Mouse (Mus musculus): ENCODE results near the gene Gm20708. TPM values are rescaled to one million over a fixed set of nuclear protein-coding genes. Genes with fewer than 3 reads are reported as not detected.

The Gm20708 gene
- polyA plus RNA-seq, 1 experiment from 2014 or later = not detected

DNA sequence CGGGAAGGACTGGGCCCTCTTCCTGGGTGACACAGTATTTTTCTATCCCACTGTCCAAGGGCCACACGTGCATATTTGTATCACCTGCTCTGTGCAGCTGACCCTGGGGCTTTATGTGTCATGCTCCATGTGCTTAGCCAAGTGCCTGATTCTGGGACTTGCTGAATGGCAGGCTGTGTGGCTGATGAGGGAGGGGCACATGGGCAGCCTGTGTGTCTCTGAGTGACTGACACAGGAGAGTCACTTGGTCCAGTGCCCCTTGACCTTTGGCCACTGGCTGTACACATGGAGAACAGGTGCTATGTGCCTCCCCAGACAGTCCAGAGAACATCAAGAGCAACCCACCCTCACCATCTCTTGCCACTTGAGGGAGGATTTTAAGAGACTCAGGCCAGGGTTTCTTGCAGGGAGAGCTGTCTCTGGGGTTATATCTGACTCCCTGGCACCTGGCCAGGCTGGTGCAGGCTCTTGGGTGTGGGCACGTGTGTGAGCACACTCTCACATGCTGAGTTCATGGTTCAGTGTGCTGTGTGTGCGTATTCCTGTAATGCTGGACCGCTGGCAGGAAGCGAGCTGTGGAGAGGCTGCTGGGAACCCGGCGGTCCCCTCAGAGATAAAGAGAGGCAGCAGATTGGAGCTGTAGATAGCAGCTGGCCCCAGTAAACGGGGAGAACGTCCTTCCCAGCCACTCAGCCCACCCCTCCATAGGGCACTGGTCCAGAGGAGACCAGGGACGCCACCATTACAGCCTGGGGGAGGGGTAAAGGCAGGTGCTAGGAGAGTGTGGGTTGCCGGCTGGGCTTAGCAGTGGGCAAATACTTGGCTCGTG, 68.7 kb downstream of the Gm20708 start:
- Histone ChIP-seq H3K4me3 (no peak overlapping the region), H3K36me3 (no peaks in the 10 kb centered on the region), H3K27ac (no peak overlapping the region), H3K9me3 (no peaks in the 10 kb centered on the region), H3K4me1 (peaks cover 28% of the 10 kb centered on the region), H3K27me3 (replicated peaks) (no peaks in the 10 kb centered on the region), H3K4me2 (replicated peaks) (peak overlapping the region; percentile 41), H3K9ac (peak overlapping the region; percentile 33; the same call in 1 of the 2 replicates)
- peak; percentile 38 for ATAC-seq (ENCODE audit: low FRiP score, low read depth)
- WGBS = 28% methylated on average over 13 of the region's 13 CpGs

DNA sequence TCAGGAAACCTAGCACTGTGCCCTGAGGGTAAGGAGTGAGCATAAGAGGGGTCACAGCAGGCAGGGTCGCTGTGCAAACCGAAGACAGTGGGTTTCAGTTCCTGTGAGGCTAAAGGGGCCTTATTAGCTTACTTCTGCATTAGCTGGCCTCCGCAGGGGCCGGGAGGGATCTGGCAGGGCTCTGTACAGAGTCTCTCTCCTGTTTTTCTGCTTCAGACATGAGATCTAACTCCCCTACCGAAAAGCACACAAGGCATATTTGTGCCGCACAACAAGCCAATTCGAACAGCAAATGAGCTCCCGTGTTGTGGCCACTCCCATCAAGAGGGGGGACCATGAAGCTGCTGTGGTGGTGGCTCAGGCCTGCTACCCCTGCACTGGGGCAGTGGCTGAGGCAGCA, 69.4 kb downstream of the Gm20708 start:
- no peaks in the 10 kb centered on the region for H3K9me3 ChIP-seq
- no peaks in the 10 kb centered on the region for H3K27me3 ChIP-seq (replicated peaks)
- peak overlapping the region; percentile 33; the same call in 1 of the 2 replicates for H3K9ac ChIP-seq
- ATAC-seq (ENCODE audit: low FRiP score, low read depth) = no peak
- H3K27ac ChIP-seq = no peak overlapping the region
- no peak overlapping the region for H3K4me3 ChIP-seq
- H3K36me3 ChIP-seq = no peaks in the 10 kb centered on the region
- H3K4me1 ChIP-seq = peaks cover 24% of the 10 kb centered on the region
- 31% methylated on average over 8 of the region's 8 CpGs for WGBS
- H3K4me2 ChIP-seq (replicated peaks) = peak overlapping the region; percentile 41

DNA sequence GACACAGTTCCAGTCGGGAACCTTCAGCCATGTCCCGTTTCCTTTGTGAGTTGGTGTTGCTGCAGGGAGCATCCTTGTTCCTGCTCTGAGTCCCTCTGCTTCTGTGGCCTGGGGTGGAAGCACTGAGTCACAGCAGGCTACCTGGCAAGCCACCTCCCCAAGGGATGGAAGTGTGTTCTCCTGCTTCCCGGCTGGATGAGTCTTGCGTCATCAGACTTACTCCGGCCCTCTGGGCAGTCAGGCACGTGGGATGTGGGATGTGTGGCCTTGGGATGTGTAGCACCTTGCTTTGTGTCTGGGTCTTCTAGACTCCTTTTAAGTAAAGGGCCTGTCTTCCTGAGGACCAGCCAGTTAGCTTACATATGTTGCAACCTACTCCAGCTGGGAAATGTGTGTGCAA, 70.2 kb downstream of the Gm20708 start:
- H3K9me3 ChIP-seq = no peaks in the 10 kb centered on the region
- no peak overlapping the region for H3K4me2 ChIP-seq (replicated peaks)
- no peak overlapping the region for H3K4me3 ChIP-seq
- H3K36me3 ChIP-seq = no peaks in the 10 kb centered on the region
- WGBS = 79% methylated on average over 6 of the region's 6 CpGs
- no peaks in the 10 kb centered on the region for H3K27me3 ChIP-seq (replicated peaks)
- peaks cover 24% of the 10 kb centered on the region for H3K4me1 ChIP-seq
- H3K9ac ChIP-seq = no peak overlapping the region
- no peak overlapping the region for H3K27ac ChIP-seq
- ATAC-seq (ENCODE audit: low FRiP score, low read depth) = no peak

DNA sequence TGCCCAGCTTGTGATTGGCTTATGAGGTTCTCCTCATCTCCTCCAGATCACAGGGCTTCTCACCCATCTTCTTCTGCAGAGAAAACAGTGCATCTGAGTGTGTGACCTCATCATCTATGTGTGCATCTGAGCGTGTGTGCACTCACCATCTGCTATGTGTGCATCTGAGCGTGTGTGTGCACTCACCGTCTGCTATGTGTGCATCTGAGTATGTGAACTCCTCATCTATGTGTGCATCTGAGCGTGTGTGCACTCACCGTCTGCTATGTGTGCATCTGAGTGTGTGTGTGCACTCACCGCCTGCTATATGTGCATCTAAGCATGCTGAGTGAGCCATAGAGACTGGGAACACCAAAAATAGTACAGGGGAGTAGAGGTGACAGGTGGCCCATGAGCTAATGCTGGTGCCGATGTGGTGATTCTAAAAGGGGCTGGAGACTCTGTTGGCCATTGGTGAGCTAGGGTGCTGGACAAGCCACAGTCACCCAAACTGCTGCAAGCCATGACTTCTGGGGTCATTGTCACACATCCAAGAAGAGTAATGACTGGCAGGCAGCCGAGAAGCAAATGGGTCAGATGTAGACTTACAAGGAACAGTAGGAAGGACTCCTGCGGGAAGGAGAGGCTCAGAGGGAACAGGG, 71.0 kb downstream of the Gm20708 start:
- no peaks in the 10 kb centered on the region for H3K27me3 ChIP-seq (replicated peaks)
- ATAC-seq (ENCODE audit: low FRiP score, low read depth) = no peak
- H3K27ac ChIP-seq = no peak overlapping the region
- 87% methylated on average over 9 of the region's 9 CpGs for WGBS
- peaks cover 24% of the 10 kb centered on the region for H3K4me1 ChIP-seq
- H3K4me3 ChIP-seq = no peak overlapping the region
- H3K36me3 ChIP-seq = no peaks in the 10 kb centered on the region
- no peak overlapping the region for H3K9ac ChIP-seq
- H3K4me2 ChIP-seq (replicated peaks) = no peak overlapping the region
- no peaks in the 10 kb centered on the region for H3K9me3 ChIP-seq

DNA sequence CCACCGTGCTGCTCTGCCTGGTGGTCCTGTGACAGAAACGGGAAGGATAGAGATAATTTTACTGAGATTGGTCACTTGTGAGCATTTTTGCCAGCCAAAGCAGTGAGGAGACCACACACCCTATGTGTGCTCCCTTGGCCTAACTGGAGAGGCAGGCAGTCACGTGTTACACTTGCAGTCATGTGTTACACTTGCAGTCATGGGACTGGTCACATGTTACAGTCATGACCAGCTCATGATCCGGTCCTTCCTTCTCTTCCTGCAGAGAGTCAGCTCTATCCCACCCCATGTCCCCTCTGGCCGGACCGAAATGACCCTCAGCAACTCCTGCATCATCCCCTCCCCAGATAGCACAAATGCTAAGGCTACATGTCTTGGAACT, 71.5 kb downstream of the Gm20708 start:
- Histone ChIP-seq H3K27me3 (replicated peaks) (no peaks in the 10 kb centered on the region), H3K27ac (no peak overlapping the region), H3K9ac (no peak overlapping the region), H3K9me3 (no peaks in the 10 kb centered on the region), H3K4me2 (replicated peaks) (no peak overlapping the region), H3K4me1 (peaks cover 22% of the 10 kb centered on the region), H3K4me3 (no peak overlapping the region), H3K36me3 (no peaks in the 10 kb centered on the region)
- no peak for ATAC-seq (ENCODE audit: low FRiP score, low read depth)
- WGBS = 86% methylated on average over 6 of the region's 6 CpGs

DNA sequence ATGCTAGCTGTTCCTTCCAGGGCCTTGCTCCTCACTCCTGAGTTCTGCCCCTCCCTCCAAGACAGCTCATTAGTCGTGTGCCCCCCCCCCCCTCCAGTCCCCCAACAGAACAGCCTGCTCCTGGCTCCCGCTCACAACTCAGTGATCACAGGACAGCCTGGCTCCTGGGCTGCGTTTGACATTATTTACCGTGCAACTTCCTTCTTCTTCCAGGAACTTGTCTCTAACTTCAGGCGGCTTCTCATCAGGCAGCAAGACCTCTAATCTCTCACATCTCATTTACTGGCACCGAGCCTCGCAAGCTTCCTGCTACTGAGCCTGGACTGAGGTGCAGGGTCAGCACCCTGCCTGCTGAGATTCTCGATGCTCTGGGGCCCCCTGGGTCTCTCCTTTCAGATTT, 72.3 kb downstream of the Gm20708 start:
- Histone ChIP-seq H3K4me2 (replicated peaks) (no peak overlapping the region), H3K27me3 (replicated peaks) (no peaks in the 10 kb centered on the region), H3K4me3 (no peak overlapping the region), H3K4me1 (peaks cover 22% of the 10 kb centered on the region), H3K9me3 (no peaks in the 10 kb centered on the region), H3K36me3 (no peaks in the 10 kb centered on the region), H3K9ac (no peak overlapping the region), H3K27ac (no peak overlapping the region)
- WGBS = 35% methylated on average over 8 of the region's 8 CpGs
- no peak for ATAC-seq (ENCODE audit: low FRiP score, low read depth)

DNA sequence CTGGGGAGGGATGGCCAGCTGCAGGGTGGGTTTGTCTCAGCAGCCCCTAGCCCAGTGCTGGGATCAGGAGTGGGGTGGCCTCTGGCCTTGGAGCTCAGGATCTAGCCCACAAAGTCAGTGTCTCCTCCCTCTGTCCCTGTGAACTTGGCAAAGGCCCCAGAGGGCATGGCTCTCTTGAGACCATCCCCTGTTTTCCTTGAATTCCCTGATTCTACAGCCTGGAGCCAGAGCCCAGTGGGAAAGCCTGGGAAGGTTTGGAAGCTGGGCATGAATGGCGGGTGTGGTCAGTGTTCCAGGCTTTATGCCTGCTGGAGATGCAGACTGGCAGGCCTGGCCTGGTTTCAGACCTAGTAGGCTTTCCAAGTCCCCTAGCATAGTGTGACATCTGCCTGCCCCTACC, 72.7 kb downstream of the Gm20708 start:
- WGBS = 85% methylated on average over 1 of the region's 1 CpGs
- H3K4me3 ChIP-seq = no peak overlapping the region
- no peaks in the 10 kb centered on the region for H3K27me3 ChIP-seq (replicated peaks)
- H3K9ac ChIP-seq = no peak overlapping the region
- H3K36me3 ChIP-seq = no peaks in the 10 kb centered on the region
- H3K27ac ChIP-seq = no peak overlapping the region
- no peak for ATAC-seq (ENCODE audit: low FRiP score, low read depth)
- no peak overlapping the region for H3K4me2 ChIP-seq (replicated peaks)
- no peaks in the 10 kb centered on the region for H3K9me3 ChIP-seq
- H3K4me1 ChIP-seq = peaks cover 22% of the 10 kb centered on the region

DNA sequence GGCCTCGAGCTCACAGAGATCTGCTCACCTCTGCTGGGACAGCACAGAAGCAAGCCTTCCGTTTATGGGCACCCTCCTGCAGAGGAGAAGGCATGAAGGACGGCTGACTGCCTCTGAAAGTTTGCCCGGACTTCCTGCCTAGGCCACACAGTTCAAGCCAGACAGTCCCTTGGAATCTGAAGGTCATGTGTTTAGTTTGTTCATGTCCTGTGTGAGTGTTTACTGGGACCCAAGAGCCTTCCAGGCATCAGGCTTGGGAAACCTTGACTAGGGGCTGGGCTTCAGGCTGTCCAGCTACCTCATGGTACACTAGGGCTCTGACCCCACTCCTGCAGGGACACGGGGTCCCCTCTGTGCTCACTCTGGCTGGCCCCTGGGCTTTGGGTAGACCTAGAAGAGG, 76.5 kb downstream of the Gm20708 start:
- Histone ChIP-seq H3K27me3 (replicated peaks) (peaks cover 14% of the 10 kb centered on the region), H3K9me3 (no peaks in the 10 kb centered on the region), H3K27ac (no peak overlapping the region), H3K4me2 (replicated peaks) (no peak overlapping the region), H3K4me1 (peaks cover 39% of the 10 kb centered on the region), H3K9ac (no peak overlapping the region), H3K36me3 (no peaks in the 10 kb centered on the region), H3K4me3 (no peak overlapping the region)
- no peak for ATAC-seq (ENCODE audit: low FRiP score, low read depth)
- WGBS = 47% methylated on average over 5 of the region's 5 CpGs

DNA sequence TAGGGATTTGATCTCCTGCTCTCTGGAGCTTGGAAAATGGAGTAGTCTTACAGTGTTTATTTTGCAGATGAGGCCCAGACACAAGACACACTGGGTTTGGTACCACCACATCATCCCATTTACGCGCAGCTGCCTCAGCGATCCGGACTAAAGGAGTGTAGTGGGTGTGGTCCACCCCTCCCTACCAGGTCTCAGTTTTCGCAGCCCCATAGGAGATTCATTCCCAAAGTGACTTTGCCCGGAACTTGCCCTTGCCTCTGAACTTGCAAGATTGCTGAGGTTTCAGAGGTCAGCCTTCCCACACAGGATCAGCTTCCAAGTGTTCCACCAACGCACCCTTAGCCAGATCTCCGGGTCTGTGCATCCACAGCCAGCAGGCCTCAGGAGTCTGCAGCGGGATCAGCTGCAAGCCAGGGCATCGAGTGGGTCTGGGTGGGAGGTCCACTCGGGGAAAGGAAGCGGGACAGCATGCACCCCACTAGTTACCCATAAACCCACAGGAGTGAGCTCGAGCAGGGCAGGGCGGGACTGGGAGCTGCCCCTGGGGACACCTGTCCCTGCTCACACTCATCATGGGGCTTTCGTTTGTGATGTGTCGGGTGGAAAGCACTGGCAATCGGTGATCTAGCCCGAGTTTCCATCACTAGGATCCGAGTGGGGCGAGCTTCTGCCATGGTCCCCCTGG, 78.8 kb downstream of the Gm20708 start:
- Histone ChIP-seq H3K27me3 (replicated peaks) (peaks cover 31% of the 10 kb centered on the region), H3K27ac (no peak overlapping the region), H3K9ac (peak overlapping the region; percentile 42; the same call in 1 of the 2 replicates), H3K36me3 (no peaks in the 10 kb centered on the region), H3K4me1 (peaks cover 37% of the 10 kb centered on the region), H3K4me3 (no peak overlapping the region), H3K9me3 (no peaks in the 10 kb centered on the region), H3K4me2 (replicated peaks) (peak overlapping the region; percentile 59)
- WGBS = 9% methylated on average over 20 of the region's 20 CpGs
- no peak for ATAC-seq (ENCODE audit: low FRiP score, low read depth)

DNA sequence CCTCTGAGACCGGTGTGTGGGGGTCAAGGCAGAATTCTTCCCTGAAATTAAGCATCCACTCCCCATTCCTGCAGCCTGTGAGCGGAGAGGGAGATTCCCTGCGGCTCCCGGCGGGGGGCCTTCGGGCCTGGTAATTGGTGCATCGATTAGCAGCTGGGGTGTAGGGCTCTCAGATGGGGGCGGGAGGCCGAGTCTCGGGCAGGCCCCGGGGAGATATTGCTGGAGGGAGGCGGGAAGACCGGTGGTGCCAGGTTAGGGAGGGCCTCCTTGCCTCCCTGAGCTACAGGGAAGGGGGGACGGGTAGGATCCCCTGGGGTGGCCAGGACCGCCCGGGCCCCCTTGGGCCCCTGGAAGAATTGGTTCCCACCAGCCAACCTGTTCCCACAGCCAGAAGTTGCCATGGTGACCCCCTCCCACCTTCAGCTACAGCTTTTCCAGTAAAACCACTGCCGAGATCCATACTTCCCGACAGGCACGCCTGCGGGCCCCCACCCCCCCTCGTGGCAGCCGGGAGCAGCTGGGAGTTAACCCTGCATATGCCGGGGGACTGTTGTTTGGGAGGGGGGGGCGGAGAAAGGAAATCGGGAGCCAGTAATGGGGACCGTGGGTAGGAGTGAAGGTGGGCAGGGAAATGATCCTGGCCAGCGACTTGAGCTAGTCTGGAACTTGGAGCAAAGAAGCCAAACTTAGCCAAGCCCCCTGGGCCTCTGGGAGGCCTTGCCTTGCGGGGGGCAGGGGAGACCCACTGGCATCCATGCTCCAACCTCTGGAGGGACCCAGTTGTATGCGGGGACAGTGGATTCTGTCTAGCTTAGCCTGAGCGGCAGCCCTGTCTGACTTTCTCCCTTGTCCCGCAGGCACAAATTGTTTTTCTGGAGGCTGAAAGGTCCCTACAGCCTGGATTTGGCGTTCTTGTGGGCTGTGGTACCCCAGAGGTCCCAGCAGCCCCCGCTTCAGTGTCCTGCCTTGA, 79.7 kb downstream of the Gm20708 start:
- H3K9me3 ChIP-seq = no peaks in the 10 kb centered on the region
- H3K36me3 ChIP-seq = no peaks in the 10 kb centered on the region
- H3K4me2 ChIP-seq (replicated peaks) = peak overlapping the region; percentile 59
- WGBS = 2% methylated on average over 33 of the region's 33 CpGs
- ATAC-seq (ENCODE audit: low FRiP score, low read depth) = peak; percentile 42
- peak overlapping the region; percentile 15; the same call in 1 of the 2 replicates for H3K4me3 ChIP-seq
- no peak overlapping the region for H3K27ac ChIP-seq
- H3K27me3 ChIP-seq (replicated peaks) = peaks cover 31% of the 10 kb centered on the region
- peak overlapping the region; percentile 42 for H3K9ac ChIP-seq
- peaks cover 37% of the 10 kb centered on the region for H3K4me1 ChIP-seq
